Mouse (Mus musculus): ENCODE measurements around the gene Tmem60.

DNA sequence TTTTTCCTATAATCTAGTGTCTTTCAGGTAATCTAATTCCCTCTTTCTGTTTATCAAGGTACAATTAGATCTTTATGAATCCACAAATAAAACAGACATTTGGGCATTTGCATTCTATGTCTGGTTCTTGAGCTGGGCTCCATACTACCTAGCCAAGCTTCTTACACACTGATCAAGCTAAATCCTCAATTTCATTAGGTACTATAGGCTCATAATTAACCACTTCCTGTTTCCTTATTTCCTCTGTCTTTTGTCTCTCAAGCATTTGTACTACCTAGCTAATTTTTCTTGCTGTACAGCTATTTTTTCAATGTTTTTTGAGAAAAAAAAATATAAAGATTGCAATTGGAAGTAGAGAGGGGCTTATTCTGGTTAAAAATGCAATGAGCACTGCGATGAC lies 44.9 kb upstream of the Tmem60 start:
- no peak for TF ChIP-seq CTCF (conservative IDR thresholded peaks at IDR 0.05; ENCODE audit: low read length)
- no peak for TF ChIP-seq POU5F1 (IDR thresholded peaks at IDR 0.05; ENCODE audit: borderline replicate concordance, low read length)
